Mouse (Mus musculus) C2C12 (cell line): ENCODE measurements around the gene Cfap61. TPM values are rescaled to one million over a fixed set of nuclear protein-coding genes. Genes with fewer than 3 reads are reported as not detected.

ENCODE experiments used
- H3K27me3 ChIP-seq: one replicate; pipeline ENCODE4 v1.6.1; 2011; ENCODE audit not compliant: control insufficient read depth, insufficient read depth, insufficient read length
- H3K36me3 ChIP-seq: one replicate; pipeline ENCODE4 v1.6.1; 2011; ENCODE audit not compliant: control insufficient read depth, insufficient read depth
- H3K4me3 ChIP-seq: one replicate; pipeline ENCODE4 v1.5.1; 2011; ENCODE audit warnings: mild to moderate bottlenecking, control low read depth; ENCODE audit not compliant: poor library complexity, insufficient read depth, severe bottlenecking
- H3K79me2 ChIP-seq: one replicate; pipeline ENCODE4 v1.6.1; 2011; ENCODE audit not compliant: control insufficient read depth, insufficient read depth
- H3K79me3 ChIP-seq: one replicate; pipeline ENCODE4 v1.6.1; 2011; ENCODE audit warnings: low read depth, control low read depth
- H3ac ChIP-seq: one replicate; pipeline ENCODE3; 2011; ENCODE audit warnings: low read depth; ENCODE audit not compliant: control insufficient read depth, insufficient read length
- CEBPB ChIP-seq: IDR thresholded peaks from one replicate; pipeline ENCODE4 v1.6.1; 2011; ENCODE audit warnings: low read depth, mild to moderate bottlenecking, control low read depth, moderate library complexity
- CTCF ChIP-seq: IDR thresholded peaks from one replicate; pipeline ENCODE4 v1.5.1; 2011; ENCODE audit not compliant: control insufficient read depth, insufficient read depth, insufficient read length
- FOSL1 ChIP-seq: IDR thresholded peaks from one replicate; pipeline ENCODE4 v1.8.0; 2011; ENCODE audit warnings: mild to moderate bottlenecking, low read length; ENCODE audit not compliant: poor library complexity, insufficient read depth, severe bottlenecking
- MAX ChIP-seq: IDR thresholded peaks from one replicate; pipeline ENCODE4 v1.6.1; 2011; ENCODE audit warnings: mild to moderate bottlenecking, control low read depth
- MYOD1 ChIP-seq: IDR thresholded peaks from one replicate; pipeline ENCODE4 v1.6.1; 2011; ENCODE audit warnings: low read depth; ENCODE audit not compliant: control insufficient read depth, insufficient read length
- MYOG ChIP-seq: IDR thresholded peaks from one replicate; pipeline ENCODE4 v1.6.1; 2011; ENCODE audit not compliant: control insufficient read depth, insufficient read length; ENCODE audit errors: extremely low read depth
- USF1 ChIP-seq: IDR thresholded peaks from one replicate; pipeline ENCODE4 v1.6.1; 2011; ENCODE audit warnings: low read depth, mild to moderate bottlenecking, control low read depth, moderate library complexity
- polyA plus RNA-seq: library from polyadenylated mRNA; unstranded; fragments of >200 nt; fragmentation: generic; extraction: Trizol; gene quantifications from one replicate; pipeline ENCODE4 v1.2.1, GENCODE M21; 2012; ENCODE audit warnings: missing spikeins

Cfap61 gene
- polyA plus RNA-seq, 1 experiment: 0.06 TPM

DNA sequence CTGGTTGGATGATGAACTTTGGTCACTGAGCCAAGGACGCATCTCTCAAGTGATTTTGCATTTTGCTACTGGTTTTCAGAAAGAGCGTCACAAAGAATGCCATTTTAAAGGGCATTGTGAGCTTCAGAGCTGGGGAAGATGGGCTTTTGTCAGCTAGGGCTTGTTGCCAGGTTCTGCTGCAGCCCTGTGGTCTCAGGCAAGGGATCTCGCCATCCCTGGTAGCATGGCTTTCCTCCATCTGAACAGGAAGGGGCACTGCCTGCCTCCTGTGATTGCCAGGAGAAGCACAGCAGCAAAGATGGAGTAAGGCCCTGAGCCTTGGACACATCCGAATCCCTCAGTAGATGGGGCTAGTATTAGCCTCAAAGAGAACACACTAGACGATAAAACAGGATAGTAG lies 27.3 kb downstream of the Cfap61 start:
- Histone ChIP-seq H3K4me3 (no peak overlapping the region), H3K36me3 (no peaks in the 10 kb centered on the region), H3K79me2 (no peaks in the 10 kb centered on the region), H3ac (no peak overlapping the region), H3K79me3 (no peaks in the 10 kb centered on the region), H3K27me3 (no peaks in the 10 kb centered on the region)
- TF ChIP-seq FOSL1: no peak
- no peak for TF ChIP-seq CTCF
- no peak for TF ChIP-seq USF1
- TF ChIP-seq MYOG: no peak
- no peak for TF ChIP-seq MYOD1
- no peak for TF ChIP-seq CEBPB
- no peak for TF ChIP-seq MAX

DNA sequence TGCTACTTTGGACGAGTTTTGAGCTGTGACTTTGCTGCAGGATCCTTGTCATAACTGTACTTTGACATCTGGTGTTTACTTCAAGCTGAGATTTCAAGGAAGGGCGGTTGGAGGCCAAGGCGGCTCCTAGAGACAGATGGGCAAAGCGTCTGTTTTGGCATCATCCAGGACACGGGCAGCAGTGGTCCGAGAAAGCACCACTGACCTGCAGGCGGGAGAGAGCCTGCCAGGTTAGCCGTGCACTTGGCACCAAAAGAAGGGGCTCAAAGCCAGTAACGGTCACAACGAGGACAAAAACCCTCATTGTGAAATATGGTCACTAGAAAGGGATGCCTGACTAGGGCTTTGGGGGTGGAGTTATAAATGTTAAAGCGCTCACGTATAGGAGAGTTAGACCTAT lies 36.2 kb downstream of the Cfap61 start:
- H3K79me3 ChIP-seq: no peaks in the 10 kb centered on the region
- TF ChIP-seq CTCF (no peak), MAX (no peak), MYOG (no peak)
- H3K27me3 ChIP-seq: peaks cover 14% of the 10 kb centered on the region
- H3K4me3 ChIP-seq: no peak overlapping the region
- no peak overlapping the region for H3ac ChIP-seq
- no peaks in the 10 kb centered on the region for H3K79me2 ChIP-seq
- no peaks in the 10 kb centered on the region for H3K36me3 ChIP-seq

DNA sequence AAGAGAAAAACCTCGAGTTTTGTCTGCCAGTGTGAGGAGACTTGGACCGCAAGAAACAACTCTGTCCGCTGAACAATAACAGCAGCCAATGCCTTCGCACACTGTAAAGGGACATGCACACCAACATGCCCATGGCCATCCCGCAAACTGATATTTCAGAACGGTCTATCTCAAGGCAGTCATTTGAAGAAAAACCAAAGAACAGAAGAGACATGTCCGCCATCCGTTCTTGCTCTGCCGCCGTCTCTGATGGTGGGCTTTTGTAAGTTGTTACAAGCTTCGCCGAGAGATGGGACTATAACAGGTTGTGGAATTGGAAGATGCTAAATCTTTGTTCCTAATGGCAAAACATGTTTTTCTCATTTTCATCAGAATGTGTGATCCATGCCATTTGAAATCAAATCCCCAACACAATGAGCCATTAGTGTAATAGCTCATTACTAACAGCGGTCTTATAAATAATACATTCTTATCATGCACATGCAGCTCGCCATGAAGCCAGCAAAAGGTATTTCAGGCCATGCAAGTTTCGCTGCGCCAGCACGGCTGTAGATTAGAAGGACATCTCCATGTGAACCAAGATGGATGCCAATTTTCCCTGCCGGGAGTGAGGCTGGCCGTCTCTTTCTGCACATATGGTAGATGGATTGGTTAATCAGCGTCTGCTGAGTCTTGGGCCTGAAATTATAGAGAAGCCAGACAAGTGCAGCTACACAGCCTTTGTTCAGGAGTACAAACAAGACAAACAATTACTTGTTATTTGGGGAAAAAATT lies 36.8 kb downstream of the Cfap61 start:
- no peak overlapping the region for H3K4me3 ChIP-seq
- peaks cover 14% of the 10 kb centered on the region for H3K27me3 ChIP-seq
- H3ac ChIP-seq: no peak overlapping the region
- no peaks in the 10 kb centered on the region for H3K36me3 ChIP-seq
- no peaks in the 10 kb centered on the region for H3K79me3 ChIP-seq
- TF ChIP-seq FOSL1: no peak
- no peak for TF ChIP-seq MAX
- no peak for TF ChIP-seq CEBPB
- TF ChIP-seq MYOD1: no peak
- TF ChIP-seq USF1: no peak
- TF ChIP-seq MYOG: no peak
- TF ChIP-seq CTCF: no peak
- no peaks in the 10 kb centered on the region for H3K79me2 ChIP-seq

DNA sequence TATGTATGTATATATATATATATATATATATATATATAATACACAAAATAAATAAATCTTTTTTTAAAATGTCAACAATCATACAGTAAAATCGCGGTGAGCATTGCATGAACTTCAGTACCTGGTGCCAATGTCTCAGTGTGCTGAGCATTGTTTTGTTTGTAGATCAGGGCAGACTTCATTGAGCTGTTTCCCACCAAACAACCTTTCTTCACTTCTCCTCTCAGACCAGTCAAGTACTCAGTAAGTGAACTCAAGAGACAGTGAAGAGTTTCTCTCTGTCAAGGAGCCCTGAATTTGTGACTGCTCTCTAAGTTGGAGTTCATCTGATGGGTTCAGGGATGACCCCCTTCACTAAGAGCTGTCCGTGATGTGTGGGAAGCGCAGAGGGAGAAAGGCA lies 38.0 kb downstream of the Cfap61 start:
- Histone ChIP-seq H3K27me3 (peaks cover 14% of the 10 kb centered on the region), H3ac (no peak overlapping the region), H3K79me2 (no peaks in the 10 kb centered on the region), H3K36me3 (no peaks in the 10 kb centered on the region), H3K4me3 (no peak overlapping the region), H3K79me3 (no peaks in the 10 kb centered on the region)
- TF ChIP-seq USF1: no peak
- no peak for TF ChIP-seq MYOD1
- no peak for TF ChIP-seq CEBPB
- no peak for TF ChIP-seq FOSL1
- TF ChIP-seq CTCF: no peak

DNA sequence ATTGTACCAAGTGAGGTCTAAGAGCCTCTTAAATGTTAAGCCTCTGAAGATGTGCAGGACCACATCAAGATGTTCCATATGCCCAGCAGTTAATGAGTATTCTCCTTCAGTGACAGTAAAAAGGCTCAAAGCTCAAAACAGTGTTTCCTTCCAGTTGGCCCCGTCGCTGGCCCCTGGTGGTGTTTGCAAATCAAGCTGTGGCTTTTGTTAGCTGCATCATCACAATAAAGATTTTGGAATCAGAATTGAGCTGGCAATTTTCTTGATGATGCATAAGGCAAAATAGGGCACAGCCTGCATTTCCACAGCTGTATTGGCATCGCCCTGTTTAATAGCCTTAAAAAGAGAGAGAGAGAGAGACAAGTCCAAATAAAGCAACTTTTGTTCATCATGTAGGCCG lies 45.0 kb downstream of the Cfap61 start:
- no peaks in the 10 kb centered on the region for H3K79me3 ChIP-seq
- no peak for TF ChIP-seq CTCF
- no peak for TF ChIP-seq FOSL1
- no peak for TF ChIP-seq MYOG
- no peak for TF ChIP-seq USF1
- TF ChIP-seq CEBPB: no peak
- TF ChIP-seq MAX: no peak
- TF ChIP-seq MYOD1: no peak
- H3K4me3 ChIP-seq: no peak overlapping the region
- H3ac ChIP-seq: no peak overlapping the region
- peaks cover 15% of the 10 kb centered on the region for H3K27me3 ChIP-seq
- no peaks in the 10 kb centered on the region for H3K79me2 ChIP-seq
- H3K36me3 ChIP-seq: no peaks in the 10 kb centered on the region

DNA sequence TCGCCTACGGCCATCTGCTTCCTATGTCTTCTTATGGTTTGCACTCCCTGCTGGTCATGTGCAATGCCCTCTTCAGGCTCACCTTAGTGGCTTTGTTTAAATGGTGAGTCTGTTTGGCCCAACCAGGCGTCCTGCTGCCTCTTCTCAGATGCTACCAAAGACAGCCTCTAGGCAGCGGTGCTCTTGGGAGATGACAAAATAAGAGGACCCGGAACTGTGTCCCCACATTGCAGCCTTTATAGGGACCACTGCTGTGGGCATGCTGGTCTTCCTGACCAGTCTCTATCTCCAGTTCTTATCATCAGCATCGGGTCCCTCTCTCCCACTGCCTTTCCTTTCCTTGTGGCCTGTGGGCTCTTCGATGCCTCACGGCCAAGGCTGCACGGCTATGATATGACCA lies 46.3 kb downstream of the Cfap61 start:
- H3K79me2 ChIP-seq: no peaks in the 10 kb centered on the region
- no peak overlapping the region for H3ac ChIP-seq
- no peak overlapping the region for H3K4me3 ChIP-seq
- H3K36me3 ChIP-seq: no peaks in the 10 kb centered on the region
- H3K79me3 ChIP-seq: no peaks in the 10 kb centered on the region
- peaks cover 15% of the 10 kb centered on the region for H3K27me3 ChIP-seq
- TF ChIP-seq CEBPB (no peak), USF1 (no peak), CTCF (no peak), FOSL1 (no peak), MAX (no peak), MYOD1 (no peak), MYOG (no peak)
